Mouse (Mus musculus) E14TG2a.4 (cell line): ENCODE data around the gene Fam19a2.

Experiments
- CTCF ChIP-seq: conservative IDR thresholded peaks from 2 replicates; pipeline ENCODE4 v1.5.1; 2014; ENCODE audit warnings: low read length
- NANOG ChIP-seq: IDR thresholded peaks from 2 replicates; pipeline ENCODE4 v1.6.1; 2014; ENCODE audit warnings: borderline replicate concordance, low read length, mixed read lengths
- POU5F1 ChIP-seq: IDR thresholded peaks from 2 replicates; pipeline ENCODE4 v1.6.1; 2014; ENCODE audit warnings: low read length, borderline replicate concordance

DNA sequence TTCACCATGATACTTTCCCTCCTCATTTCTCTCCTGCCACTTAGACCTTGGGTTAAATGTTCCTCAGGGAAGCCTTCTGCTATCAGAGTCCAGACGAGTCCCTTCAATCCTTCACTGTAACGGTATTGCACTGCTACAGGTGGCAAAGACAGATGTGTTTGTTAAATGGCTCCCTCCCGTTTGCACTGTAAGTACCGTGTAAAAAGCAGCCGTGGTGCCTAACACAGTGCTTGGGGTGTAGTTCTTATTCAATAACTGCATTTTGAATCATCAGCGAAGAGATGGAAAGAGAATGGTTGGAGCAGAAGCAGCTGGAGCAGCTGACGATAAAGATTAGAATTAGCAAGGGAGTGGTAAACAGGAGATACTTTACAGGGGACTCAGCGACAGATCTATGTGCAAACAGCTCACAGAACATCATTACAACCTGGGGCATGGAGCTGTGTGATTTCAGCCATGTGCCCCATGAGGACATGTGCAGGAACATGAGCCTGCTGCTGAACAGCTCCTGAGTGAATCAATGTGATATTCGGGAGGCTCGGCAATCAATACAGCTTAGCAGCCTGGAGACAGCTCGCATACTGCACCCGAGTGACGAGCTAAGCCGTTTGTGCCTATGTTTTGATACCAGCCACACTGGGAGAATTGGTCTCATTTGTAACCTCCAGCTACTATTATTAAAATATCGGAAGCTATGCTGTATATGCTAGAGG is 103.5 kb downstream of the Fam19a2 start:
- TF ChIP-seq CTCF (no peak), POU5F1 (no peak), NANOG (no peak)
